Comparison of ENCODE assay signal across 10 mouse cellular contexts in genomic region chr2:136911958-136912411, GRCm38 (mm10). TPM values are rescaled to one million over a fixed set of nuclear protein-coding genes. Genes with fewer than 3 reads are reported as not detected.
DNase-seq lines count a peak whose midpoint lies in the region; ATAC-seq and TF ChIP-seq lines count a peak whose summit lies in the region.
"Had no signal": no experiment of that assay in that cellular context is flagged by ENCODE, and none has a peak within 500 bp of the region (broad histone marks: within the 10 kb centered on the region; RNA-seq: fewer than 3 reads in every experiment).

No protein-coding gene starts in this region.

- no peaks in the 10 kb centered on the region for H3K36me3 ChIP-seq in intestine, embryonic 14.5 days (ENCODE audit: control insufficient read depth, insufficient read depth, low read length)
- H3K36me3 ChIP-seq in intestine, postnatal 0 days (ENCODE audit: control insufficient read depth, insufficient read depth), result no peaks in the 10 kb centered on the region
- H3K36me3 ChIP-seq in forebrain, embryonic 14.5 days (ENCODE audit: control insufficient read depth, insufficient read depth, low read length), result no peaks in the 10 kb centered on the region
- no peaks in the 10 kb centered on the region for H3K36me3 ChIP-seq in intestine, embryonic 16.5 days (ENCODE audit: control insufficient read depth, insufficient read depth, low read length)

- no peak for ATAC-seq in intestine, embryonic 14.5 days (replicated peaks; ENCODE audit: low FRiP score, low TSS enrichment, low read depth)
- no peak for ATAC-seq in intestine, postnatal 0 days
- peak; percentile 60 for ATAC-seq in forebrain, embryonic 14.5 days
- peak; percentile 48 for ATAC-seq in intestine, embryonic 16.5 days

- H3K9me3 ChIP-seq in intestine, embryonic 14.5 days (ENCODE audit: control insufficient read depth, low read length), result no peaks in the 10 kb centered on the region
- H3K9me3 ChIP-seq in intestine, postnatal 0 days (ENCODE audit: control insufficient read depth), result no peaks in the 10 kb centered on the region
- no peaks in the 10 kb centered on the region for H3K9me3 ChIP-seq in forebrain, embryonic 14.5 days (replicated peaks; ENCODE audit: control insufficient read depth, low read length)
- H3K9me3 ChIP-seq in intestine, embryonic 16.5 days (ENCODE audit: control insufficient read depth, low read length), result no peaks in the 10 kb centered on the region

- no peak for DNase-seq in intestine, embryonic 14.5 days (ENCODE audit: low spot score)
- DNase-seq in Muller cell, postnatal 12 days (ENCODE audit: inconsistent ontology term), result peak; percentile 73
- DNase-seq in forebrain, embryonic 14.5 days (ENCODE audit: low spot score), result peak; percentile 75
- DNase-seq in layer of hippocampus, adult 9-10 months (ENCODE audit: low spot score), result no peak
- no peak for DNase-seq in natural killer cell, adult 2 months (ENCODE audit: low spot score in 2 of 2)
- no peak for DNase-seq in cerebellum, adult 11-12 months
- DNase-seq: thymus, postnatal 36 days had no signal

- no peak overlapping the region for H3K4me2 ChIP-seq in intestine, embryonic 14.5 days (ENCODE audit: low read length)
- H3K4me2 ChIP-seq in intestine, postnatal 0 days (replicated peaks; ENCODE audit: low read depth), result no peak overlapping the region
- no peak overlapping the region for H3K4me2 ChIP-seq in forebrain, embryonic 14.5 days (ENCODE audit: low read length)
- H3K4me2 ChIP-seq in intestine, embryonic 16.5 days (ENCODE audit: low read depth, low read length), result no peak overlapping the region
- H3K4me2 ChIP-seq: liver, embryonic 11.5 days had no signal

- no peak overlapping the region for H3K9ac ChIP-seq in intestine, embryonic 14.5 days (ENCODE audit: low read length)
- H3K9ac ChIP-seq in intestine, postnatal 0 days (ENCODE audit: low read depth, low read length), result no peak overlapping the region
- no peak overlapping the region for H3K9ac ChIP-seq in forebrain, embryonic 14.5 days (ENCODE audit: low read length)
- no peak overlapping the region for H3K9ac ChIP-seq in intestine, embryonic 16.5 days (ENCODE audit: low read depth, low read length)

- H3K27ac ChIP-seq in intestine, embryonic 14.5 days (ENCODE audit: low read depth), result peak overlapping the region; percentile 38; the same call in 1 of the 2 replicates
- no peak overlapping the region for H3K27ac ChIP-seq in intestine, postnatal 0 days (ENCODE audit: low read depth, low read length)
- H3K27ac ChIP-seq in forebrain, embryonic 14.5 days (ENCODE audit: low read depth, low read length), result no peak overlapping the region
- peak overlapping the region; percentile 4 for H3K27ac ChIP-seq in intestine, embryonic 16.5 days (ENCODE audit: low read length)

- no peaks in the 10 kb centered on the region for H3K27me3 ChIP-seq in intestine, embryonic 14.5 days (replicated peaks; ENCODE audit: control insufficient read depth, insufficient read depth, low read length)
- H3K27me3 ChIP-seq in intestine, postnatal 0 days (replicated peaks; ENCODE audit: control insufficient read depth, insufficient read depth, low read length), result no peaks in the 10 kb centered on the region
- H3K27me3 ChIP-seq in forebrain, embryonic 14.5 days (replicated peaks; ENCODE audit: control insufficient read depth, insufficient read depth, low read length), result no peaks in the 10 kb centered on the region
- H3K27me3 ChIP-seq in intestine, embryonic 16.5 days (replicated peaks; ENCODE audit: control insufficient read depth, insufficient read depth, low read length), result no peaks in the 10 kb centered on the region

- 26% methylated on average over 4 of the region's 4 CpGs for WGBS in intestine, embryonic 14.5 days
- 47% methylated on average over 4 of the region's 4 CpGs for WGBS in intestine, postnatal 0 days
- under 1% methylated on average over 4 of the region's 4 CpGs for WGBS in forebrain, embryonic 14.5 days
- WGBS in intestine, embryonic 16.5 days, result 32% methylated on average over 4 of the region's 4 CpGs

- TF ChIP-seq CTCF in intestine, postnatal 0 days (IDR thresholded peaks at IDR 0.05; ENCODE audit: low read depth), result no peak

- H3K4me1 ChIP-seq in intestine, embryonic 14.5 days (replicated peaks; ENCODE audit: control insufficient read depth, insufficient read depth, low read length), result peaks cover 13% of the 10 kb centered on the region
- H3K4me1 ChIP-seq in intestine, postnatal 0 days (replicated peaks; ENCODE audit: control insufficient read depth, insufficient read depth, low read length), result no peaks in the 10 kb centered on the region
- H3K4me1 ChIP-seq in forebrain, embryonic 14.5 days (ENCODE audit: control insufficient read depth, insufficient read depth, low read length), result peaks cover 4% of the 10 kb centered on the region; the same call in 1 of the 2 replicates
- peaks cover 2% of the 10 kb centered on the region; the same call in 1 of the 2 replicates for H3K4me1 ChIP-seq in intestine, embryonic 16.5 days (ENCODE audit: control insufficient read depth, insufficient read depth, low read length)

- no peak overlapping the region for H3K4me3 ChIP-seq in intestine, embryonic 14.5 days (ENCODE audit: low read depth, low read length)
- no peak overlapping the region for H3K4me3 ChIP-seq in intestine, postnatal 0 days (ENCODE audit: low read depth, low read length)
- H3K4me3 ChIP-seq in forebrain, embryonic 14.5 days (ENCODE audit: low read depth, low read length), result no peak overlapping the region
- H3K4me3 ChIP-seq in intestine, embryonic 16.5 days (ENCODE audit: low read length), result no peak overlapping the region

RNA-seq across cellular contexts. Expression of gene AL731706.1, which starts 20.8 kb away (rescaled TPM):
- polyA plus RNA-seq in intestine, embryonic 14.5 days (2014; fragmentation: Nextera tagmentation; extraction: Ambion mirVana), result 38.1 and 43.5 TPM in 2 replicates
- 70.4 and 72.9 TPM in 2 replicates for polyA plus RNA-seq in intestine, postnatal 0 days (2015; fragmentation: Nextera tagmentation; extraction: Ambion mirVana)
- polyA plus RNA-seq in forebrain, embryonic 14.5 days (2014; fragmentation: Nextera tagmentation; extraction: Ambion mirVana), result 24.4 and 25.5 TPM in 2 replicates
- 45.5 and 45.6 TPM in 2 replicates for polyA plus RNA-seq in intestine, embryonic 16.5 days (2015; fragmentation: Nextera tagmentation; extraction: Ambion mirVana)

RNA-seq across cellular contexts. Expression of gene Mkks, which starts 20.8 kb away (rescaled TPM):
- polyA plus RNA-seq in intestine, embryonic 14.5 days (2014; fragmentation: Nextera tagmentation; extraction: Ambion mirVana), result 15.5 and 16.2 TPM in 2 replicates
- polyA plus RNA-seq in intestine, postnatal 0 days (2015; fragmentation: Nextera tagmentation; extraction: Ambion mirVana), result 25.3 and 26.2 TPM in 2 replicates
- 13.0 and 15.4 TPM in 2 replicates for polyA plus RNA-seq in forebrain, embryonic 14.5 days (2014; fragmentation: Nextera tagmentation; extraction: Ambion mirVana)
- polyA plus RNA-seq in intestine, embryonic 16.5 days (2015; fragmentation: Nextera tagmentation; extraction: Ambion mirVana), result 17.3 and 18.9 TPM in 2 replicates

RNA-seq across cellular contexts. Expression of gene Slx4ip, which starts 21.0 kb away (rescaled TPM):
- polyA plus RNA-seq in intestine, embryonic 14.5 days (2014; fragmentation: Nextera tagmentation; extraction: Ambion mirVana), result 5.8 and 6.1 TPM in 2 replicates
- polyA plus RNA-seq in intestine, postnatal 0 days (2015; fragmentation: Nextera tagmentation; extraction: Ambion mirVana), result 2.8 and 3.5 TPM in 2 replicates
- 9.4 and 12.1 TPM in 2 replicates for polyA plus RNA-seq in forebrain, embryonic 14.5 days (2014; fragmentation: Nextera tagmentation; extraction: Ambion mirVana)
- 4.4 and 5.1 TPM in 2 replicates for polyA plus RNA-seq in intestine, embryonic 16.5 days (2015; fragmentation: Nextera tagmentation; extraction: Ambion mirVana)

RNA-seq across cellular contexts. Expression of gene AL731706.2, which starts 26.5 kb away (rescaled TPM):
- 48.4 and 49.0 TPM in 2 replicates for polyA plus RNA-seq in intestine, embryonic 14.5 days (2014; fragmentation: Nextera tagmentation; extraction: Ambion mirVana)
- polyA plus RNA-seq in intestine, postnatal 0 days (2015; fragmentation: Nextera tagmentation; extraction: Ambion mirVana), result 52.5 and 61.5 TPM in 2 replicates
- polyA plus RNA-seq in forebrain, embryonic 14.5 days (2014; fragmentation: Nextera tagmentation; extraction: Ambion mirVana), result 33.6 and 40.2 TPM in 2 replicates
- 50.8 and 55.8 TPM in 2 replicates for polyA plus RNA-seq in intestine, embryonic 16.5 days (2015; fragmentation: Nextera tagmentation; extraction: Ambion mirVana)

Comparison
In these comparisons a context has a peak if more than half of its experiments do, and no peak if none do; other contexts are left out.
1. ATAC-seq: peak in forebrain, embryonic 14.5 days (single experiment) and intestine, embryonic 16.5 days (single experiment); none in intestine, embryonic 14.5 days (single experiment) and intestine, postnatal 0 days (single experiment).
2. H3K27ac ChIP-seq: peak in intestine, embryonic 14.5 days (single experiment) and intestine, embryonic 16.5 days (single experiment); none in intestine, postnatal 0 days (single experiment) and forebrain, embryonic 14.5 days (single experiment).
3. DNase-seq: peak in Muller cell, postnatal 12 days (single experiment) and forebrain, embryonic 14.5 days (single experiment); none in intestine, embryonic 14.5 days (single experiment), layer of hippocampus, adult 9-10 months (single experiment), natural killer cell, adult 2 months (0 of 2) and cerebellum, adult 11-12 months (single experiment).